Mouse (Mus musculus) embryonic facial prominence, embryonic 13.5 days (tissue): ENCODE measurements around the gene Phpt1. TPM values are rescaled to one million over a fixed set of nuclear protein-coding genes. Genes with fewer than 3 reads are reported as not detected.
A peak's percentile ranks its signal among the peaks of the same experiment; 100 is the strongest.
"Not testable (repeated sequence)": the region's sequence is repeated elsewhere in the genome, so short reads cannot be mapped to it uniquely, and the experiment has no call there.

Source experiments
- ATAC-seq: fragments of 200-750 bp; cut with Nextera tagmentation; 2 replicates; pipeline ENCODE4 v1.8.0; 2017; ENCODE audit warnings: low read depth; ENCODE audit not compliant: insufficient number of reproducible peaks, insufficient read depth, low FRiP score, low TSS enrichment
- H3K27ac ChIP-seq: fragments of 300-500 bp; sonication (generic); 2 replicates; pipeline ENCODE4 v1.5.1; 2015; ENCODE audit warnings: moderate library complexity, mild to moderate bottlenecking, inconsistent platforms
- H3K27me3 ChIP-seq: fragments of 300-500 bp; sonication (generic); 2 replicates; pipeline ENCODE4 v1.6.1; 2015; ENCODE audit warnings: mild to moderate bottlenecking, inconsistent platforms
- H3K36me3 ChIP-seq: fragments of 300-500 bp; sonication (generic); 2 replicates; pipeline ENCODE4 v1.6.1; 2015; ENCODE audit warnings: mild to moderate bottlenecking, inconsistent platforms
- H3K4me1 ChIP-seq: fragments of 300-500 bp; sonication (generic); 2 replicates; pipeline ENCODE4 v1.6.1; 2015; ENCODE audit warnings: inconsistent platforms
- H3K4me2 ChIP-seq: fragments of 300-500 bp; sonication (generic); 2 replicates; pipeline ENCODE4 v1.6.1; 2015; ENCODE audit warnings: moderate library complexity, mild to moderate bottlenecking, inconsistent platforms
- H3K4me3 ChIP-seq: fragments of 300-500 bp; sonication (generic); 2 replicates; pipeline ENCODE4 v1.5.1; 2015; ENCODE audit warnings: mild to moderate bottlenecking, inconsistent platforms
- H3K9ac ChIP-seq: fragments of 300-500 bp; sonication (generic); 2 replicates; pipeline ENCODE4 v1.6.1; 2015; ENCODE audit warnings: mild to moderate bottlenecking, inconsistent platforms
- H3K9me3 ChIP-seq: fragments of 300-500 bp; sonication (generic); 2 replicates; pipeline ENCODE4 v1.6.1; 2016; ENCODE audit warnings: inconsistent platforms
- WGBS: fragments of 180-500 bp; shearing (Covaris S2); methylation state at CpG from one replicate; pipeline ENCODE4 v1.1.7; 2015; ENCODE audit warnings: mixed read lengths; 5-methylcytosine and 5-hydroxymethylcytosine counted together
- polyA plus RNA-seq: library from polyadenylated mRNA; unstranded; fragments of >200 nt; fragmentation: Nextera tagmentation; extraction: Ambion mirVana; gene quantifications from 2 replicates; pipeline ENCODE4 v1.2.1, GENCODE M21; 2015

Phpt1 gene
- polyA plus RNA-seq, 1 experiment from 2014 or later, result 174 TPM

DNA sequence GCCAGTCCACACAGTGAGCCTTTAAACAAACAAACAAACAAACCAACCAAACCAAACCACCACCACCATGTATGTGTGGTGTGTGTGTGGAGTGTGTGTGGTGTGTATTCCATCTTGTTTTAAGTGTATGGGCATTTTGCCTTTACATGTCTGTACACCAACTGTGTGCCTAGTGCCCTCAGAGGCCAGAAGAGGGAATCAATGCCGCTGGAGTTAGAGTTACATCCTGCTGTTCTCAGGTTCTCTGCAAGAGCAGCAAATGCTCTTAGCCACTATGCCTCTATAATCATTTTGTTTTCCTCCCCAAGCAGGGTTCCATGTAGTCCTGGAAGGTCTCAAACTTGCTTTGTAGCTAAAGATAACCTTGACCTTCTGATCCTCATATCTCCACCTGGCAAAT, 18.7 kb downstream of the Phpt1 start:
- no peaks in the 10 kb centered on the region for H3K9me3 ChIP-seq
- H3K4me1 ChIP-seq, result peaks cover 22% of the 10 kb centered on the region
- H3K36me3 ChIP-seq, result peaks cover 15% of the 10 kb centered on the region
- 43% methylated on average over 1 of the region's 1 CpGs for WGBS
- ATAC-seq, result no peak
- no peak overlapping the region for H3K4me3 ChIP-seq
- H3K27me3 ChIP-seq, result no peaks in the 10 kb centered on the region
- 0 out of 2 replicates have a peak overlapping the region, but pooled peaks have one; percentile 16 for H3K9ac ChIP-seq
- no peak overlapping the region for H3K27ac ChIP-seq
- H3K4me2 ChIP-seq, result 0 out of 2 replicates have a peak overlapping the region, but pooled peaks have one; percentile 95

DNA sequence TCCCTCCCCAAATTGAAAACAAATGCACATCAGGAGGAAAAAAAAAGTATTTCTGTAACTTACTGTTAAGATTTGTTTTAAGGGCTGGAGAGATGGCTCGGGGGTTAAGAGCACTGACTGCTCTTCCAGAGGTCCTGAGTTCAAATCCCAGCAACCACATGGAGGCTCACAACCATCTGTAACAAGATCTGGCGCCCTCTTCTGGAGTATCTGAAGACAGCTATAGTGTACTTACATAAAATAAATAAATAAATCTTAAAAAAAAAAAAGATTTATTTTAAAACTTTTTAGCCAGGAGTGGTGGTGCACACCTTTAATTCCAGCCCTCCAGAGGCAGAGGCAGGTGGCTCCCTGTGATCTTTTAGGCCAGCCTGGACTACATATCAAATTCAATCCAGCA, 19.5 kb downstream of the Phpt1 start:
- WGBS, result 42% methylated on average over 2 of the region's 2 CpGs

GRCm38 (mm10) chr2:25553171-25553786, 21.7 kb downstream of the Phpt1 start:
- not testable (repeated sequence) for H3K36me3 ChIP-seq, H3K9ac ChIP-seq, ATAC-seq, H3K4me3 ChIP-seq, H3K27ac ChIP-seq, H3K27me3 ChIP-seq, H3K4me2 ChIP-seq, H3K4me1 ChIP-seq, H3K9me3 ChIP-seq
- 80% methylated on average over 4 of the region's 4 CpGs for WGBS

More for the DNA sequence above, 19.5 kb downstream of the Phpt1 start:
- H3K9me3 ChIP-seq, H3K4me2 ChIP-seq, ATAC-seq, H3K27ac ChIP-seq, H3K9ac ChIP-seq, H3K36me3 ChIP-seq, H3K27me3 ChIP-seq, H3K4me3 ChIP-seq: not testable (repeated sequence)
- peaks cover 22% of the 10 kb centered on the region for H3K4me1 ChIP-seq

DNA sequence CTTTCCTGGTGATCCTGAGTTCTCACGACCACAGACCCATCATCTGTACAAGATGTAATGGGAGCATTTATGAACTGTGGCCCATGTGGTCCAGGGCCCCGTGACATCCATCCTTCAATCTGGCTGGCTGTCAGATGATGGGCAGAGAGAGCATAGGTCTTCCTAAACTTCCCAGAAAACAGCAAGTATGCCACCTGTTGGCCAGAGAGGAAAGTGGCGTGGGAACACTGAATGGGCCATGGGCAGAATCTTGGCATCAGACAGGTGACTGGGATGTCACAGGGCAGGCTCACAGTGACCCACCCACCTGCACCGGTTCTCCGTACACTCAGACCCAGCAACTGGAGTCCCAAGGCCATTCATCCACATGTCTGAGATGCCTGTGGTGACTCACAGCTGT, 23.8 kb downstream of the Phpt1 start:
- no peak overlapping the region for H3K4me2 ChIP-seq

DNA sequence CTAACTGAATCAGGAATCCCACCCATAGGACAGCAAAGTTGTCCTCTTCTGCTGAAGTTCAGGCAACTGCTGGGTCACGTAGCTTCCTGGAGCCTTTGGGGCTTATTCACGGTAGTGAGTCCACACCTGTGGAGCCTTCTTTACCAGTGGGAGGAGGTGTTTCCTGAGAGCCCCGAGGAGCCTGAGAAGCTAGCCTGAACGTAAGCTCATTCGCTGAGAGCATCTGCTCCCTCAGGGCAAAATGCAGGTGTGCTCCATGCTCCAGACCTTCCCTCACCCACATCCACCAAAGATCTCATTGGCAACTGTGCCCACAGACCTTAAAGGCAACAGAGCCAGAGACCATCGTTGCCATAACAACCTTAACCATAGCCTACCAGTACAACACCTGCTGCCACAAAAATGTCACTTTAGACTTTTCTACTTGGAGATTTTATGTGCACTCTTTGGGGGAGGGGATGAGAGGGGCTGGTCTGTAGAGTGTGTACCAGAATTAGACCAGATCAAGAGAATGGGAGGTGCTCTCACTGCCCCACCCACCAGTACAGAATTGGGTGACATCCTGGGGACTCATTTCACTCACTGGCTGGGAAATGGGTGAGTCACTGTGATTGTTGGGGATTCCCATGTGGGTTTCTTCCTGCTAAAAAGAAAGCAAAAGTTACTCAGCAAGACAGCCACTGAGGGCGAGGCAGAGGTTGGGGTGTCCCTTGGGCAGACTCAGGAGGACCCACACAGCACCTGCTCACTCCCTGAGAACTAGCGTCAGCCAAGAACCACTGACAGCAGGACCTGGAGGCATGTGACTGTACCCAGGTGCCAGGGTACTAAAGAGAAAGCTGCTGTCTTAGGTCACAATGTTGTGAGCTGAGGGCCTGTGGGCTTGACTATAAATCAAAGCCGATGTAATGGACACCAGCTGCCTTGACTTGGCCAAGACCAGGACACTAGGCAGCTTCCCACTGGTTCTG, 25.7 kb downstream of the Phpt1 start:
- Histone ChIP-seq H3K27ac (no peak overlapping the region), H3K36me3 (no peaks in the 10 kb centered on the region), H3K4me1 (peaks cover 9% of the 10 kb centered on the region), H3K4me3 (no peak overlapping the region), H3K9ac (no peak overlapping the region), H3K4me2 (no peak overlapping the region), H3K9me3 (no peaks in the 10 kb centered on the region), H3K27me3 (no peaks in the 10 kb centered on the region)
- 64% methylated on average over 9 of the region's 9 CpGs for WGBS
- no peak for ATAC-seq

More for the DNA sequence above, 23.8 kb downstream of the Phpt1 start:
- Histone ChIP-seq H3K27me3 (no peaks in the 10 kb centered on the region), H3K9me3 (no peaks in the 10 kb centered on the region), H3K4me1 (no peaks in the 10 kb centered on the region; the same call in 1 of the 2 replicates), H3K27ac (no peak overlapping the region), H3K9ac (no peak overlapping the region), H3K36me3 (no peaks in the 10 kb centered on the region), H3K4me3 (no peak overlapping the region)
- 34% methylated on average over 5 of the region's 5 CpGs for WGBS
- ATAC-seq, result no peak

DNA sequence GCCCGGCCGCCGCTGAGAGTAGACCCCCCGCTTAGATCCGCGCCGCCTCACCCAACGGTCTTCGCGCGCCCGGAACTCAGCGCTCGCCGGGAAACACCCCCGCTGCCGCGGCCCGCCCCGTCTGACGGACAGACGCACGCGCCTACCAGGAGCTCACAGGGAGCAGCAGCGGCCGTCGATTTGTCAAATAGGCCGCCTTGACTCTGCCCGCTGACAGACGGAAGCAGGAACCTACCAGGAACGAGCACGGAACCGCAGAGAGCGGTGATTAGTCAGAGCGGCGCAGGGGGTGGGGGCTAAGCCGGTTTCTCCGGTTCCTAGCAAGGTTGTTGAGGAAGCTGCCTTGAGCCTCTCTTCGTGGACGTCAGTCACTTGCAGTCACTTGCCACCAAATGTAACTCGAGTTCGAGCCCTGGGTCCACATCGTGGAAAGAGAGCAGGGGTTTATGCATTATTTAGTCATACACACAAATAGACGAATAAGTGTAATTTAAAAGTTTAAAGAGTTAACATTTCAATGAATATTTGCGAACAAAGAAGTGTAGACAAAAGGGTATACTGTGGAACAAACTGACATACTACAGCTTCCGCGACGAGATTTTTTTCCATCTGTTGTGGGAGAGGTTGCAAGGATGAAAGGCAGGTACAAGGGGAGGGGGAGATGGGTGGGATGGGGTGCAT, 28.1 kb downstream of the Phpt1 start, which contains the start of gene Traf2:
TSS of gene Traf2 (minus strand) at position 130 of the 681 bp plus-strand sequence.
- 3% methylated on average over 48 of the region's 48 CpGs for WGBS
- peak within 1 kb of the TSS; percentile 73 for H3K4me3 ChIP-seq
- peak within 1 kb of the TSS; percentile 77 for H3K4me2 ChIP-seq
- no peaks in the 10 kb centered on the region for H3K27me3 ChIP-seq
- no peaks in the 10 kb centered on the region for H3K9me3 ChIP-seq
- no peaks in the 10 kb centered on the region for H3K36me3 ChIP-seq
- H3K9ac ChIP-seq, result peak within 1 kb of the TSS; percentile 83
- peak within 1 kb of the TSS; percentile 72 for H3K27ac ChIP-seq
- ATAC-seq, result peak; percentile 99
- H3K4me1 ChIP-seq, result peaks cover 9% of the 10 kb centered on the region

- no peaks in the 10 kb centered on the region for H3K36me3 ChIP-seq
- ATAC-seq, result peak; percentile 68
- H3K27me3 ChIP-seq, result no peaks in the 10 kb centered on the region
- H3K4me2 ChIP-seq, result peak overlapping the region; percentile 77
- H3K9ac ChIP-seq, result peak overlapping the region; percentile 83
- H3K4me3 ChIP-seq, result peak overlapping the region; percentile 73
- H3K4me1 ChIP-seq, result peaks cover 9% of the 10 kb centered on the region
- peak overlapping the region; percentile 72; the same call in 1 of the 2 replicates for H3K27ac ChIP-seq
- H3K9me3 ChIP-seq, result no peaks in the 10 kb centered on the region
- WGBS, result 7% methylated on average over 42 of the region's 43 CpGs
Measured at GRCm38 (mm10) chr2:25545996-25546810, 28.8 kb downstream of the Phpt1 start.

- 80% methylated on average over 10 of the region's 10 CpGs for WGBS
- Histone ChIP-seq H3K27ac (no peak overlapping the region), H3K4me1 (peaks cover 9% of the 10 kb centered on the region), H3K27me3 (no peaks in the 10 kb centered on the region), H3K36me3 (peaks cover 20% of the 10 kb centered on the region), H3K9me3 (no peaks in the 10 kb centered on the region), H3K9ac (no peak overlapping the region), H3K4me2 (no peak overlapping the region), H3K4me3 (no peak overlapping the region)
- ATAC-seq, result no peak
Measured at GRCm38 (mm10) chr2:25541644-25542367, 33.2 kb downstream of the Phpt1 start.

- Histone ChIP-seq H3K9ac (no peak overlapping the region), H3K4me3 (no peak overlapping the region), H3K9me3 (no peaks in the 10 kb centered on the region), H3K4me1 (peaks cover 3% of the 10 kb centered on the region; the same call in 1 of the 2 replicates), H3K27me3 (no peaks in the 10 kb centered on the region), H3K4me2 (no peak overlapping the region), H3K27ac (no peak overlapping the region), H3K36me3 (peaks cover 33% of the 10 kb centered on the region)
- no peak for ATAC-seq
- 96% methylated on average over 4 of the region's 4 CpGs for WGBS
Measured at GRCm38 (mm10) chr2:25540541-25540948, 34.5 kb downstream of the Phpt1 start.

DNA sequence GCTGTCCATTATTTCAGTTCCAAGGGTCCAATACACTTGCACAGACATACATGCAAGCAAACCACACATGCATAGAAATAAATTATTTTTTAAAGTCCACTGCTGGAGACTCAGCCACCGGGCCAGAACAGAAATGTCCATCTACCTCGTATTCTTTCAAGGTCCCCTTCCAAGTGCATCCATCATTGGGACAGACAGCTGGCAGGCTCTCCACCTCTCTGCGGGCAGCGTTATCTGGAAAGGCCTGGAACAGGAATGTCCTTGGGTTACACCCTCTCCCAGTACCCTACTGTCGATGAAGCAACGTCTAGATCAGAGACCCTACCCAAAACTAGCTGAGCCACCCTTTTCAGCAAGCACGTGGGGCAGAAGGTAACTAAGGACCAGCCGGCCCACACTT, 38.5 kb downstream of the Phpt1 start:
- H3K4me1 ChIP-seq, result no peaks in the 10 kb centered on the region
- peaks cover 64% of the 10 kb centered on the region for H3K36me3 ChIP-seq
- H3K4me2 ChIP-seq, result no peak overlapping the region
- no peak overlapping the region for H3K9ac ChIP-seq
- H3K9me3 ChIP-seq, result no peaks in the 10 kb centered on the region
- WGBS, result 95% methylated on average over 8 of the region's 8 CpGs
- H3K27me3 ChIP-seq, result no peaks in the 10 kb centered on the region
- no peak overlapping the region for H3K27ac ChIP-seq
- no peak for ATAC-seq
- no peak overlapping the region for H3K4me3 ChIP-seq
